Mouse (Mus musculus): ENCODE measurements at regions not wholly inside any gene's neighbourhood (a gene's known extent, or its start where the extent isn't known, plus 50 kb on each side); places are given as distances from the start of the nearest gene placed in this dataset.

DNA sequence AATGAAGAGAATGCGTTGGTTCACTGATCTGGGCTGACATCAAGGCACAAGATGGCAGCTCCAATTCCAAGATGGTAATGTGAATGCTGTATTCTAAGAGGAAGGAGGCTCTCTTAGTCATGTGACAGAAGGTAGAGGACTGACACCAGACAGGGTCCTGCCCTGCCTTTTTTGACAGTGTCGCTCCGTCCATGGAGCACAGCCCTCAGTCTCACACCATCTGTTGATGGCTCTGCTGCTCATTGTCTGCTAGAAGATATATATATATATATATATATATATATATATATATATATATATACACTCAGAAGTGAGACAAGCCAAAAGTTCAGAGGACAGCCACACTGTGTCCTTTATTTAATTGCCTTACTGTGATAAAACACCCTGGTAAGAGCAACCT is 90.7 kb downstream of the Emp1 start:
- DNase-seq, result no peak
- 95% methylated on average over 3 of the region's 3 CpGs for WGBS
- Histone ChIP-seq H3K4me1 (ENCODE audit: control insufficient read depth, insufficient read depth, low read length) (no peaks in the 10 kb centered on the region), H3K4me3 (replicated peaks; ENCODE audit: extremely low read depth, low read depth, low read length) (no peak overlapping the region)
- TF ChIP-seq CTCF (IDR thresholded peaks at IDR 0.05; ENCODE audit: insufficient read depth, low read length), result no peak
- no peak for TF ChIP-seq POLR2A (IDR thresholded peaks at IDR 0.05; ENCODE audit: borderline replicate concordance, extremely low read depth, low read depth, low read length)

DNA sequence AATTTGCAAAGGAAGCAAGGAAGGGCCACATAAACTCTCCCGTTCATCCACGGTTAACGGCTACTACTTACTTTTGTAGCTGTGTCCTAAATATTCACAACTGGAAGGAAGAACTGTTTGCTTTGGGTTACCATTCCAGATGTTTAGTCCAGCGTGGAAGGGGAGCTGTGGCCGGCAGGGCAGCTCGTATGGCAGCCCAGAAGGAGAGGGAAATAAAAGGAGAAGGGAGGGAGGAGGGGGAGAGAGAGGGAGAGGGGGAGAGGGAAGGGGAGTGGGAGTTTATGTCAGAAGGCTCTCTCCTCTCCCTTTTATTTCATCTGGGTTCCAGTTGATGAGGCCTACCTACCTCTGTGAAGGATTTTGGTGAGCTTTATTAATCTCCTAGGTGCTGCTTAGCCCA is 110.2 kb downstream of the Emp1 start:
- no peak for DNase-seq
- WGBS, result 67% methylated on average over 6 of the region's 6 CpGs
- no peak for TF ChIP-seq CTCF (IDR thresholded peaks at IDR 0.05; ENCODE audit: insufficient read depth, low read length)
- TF ChIP-seq POLR2A (IDR thresholded peaks at IDR 0.05; ENCODE audit: borderline replicate concordance, extremely low read depth, low read depth, low read length), result no peak
- Histone ChIP-seq H3K4me1 (ENCODE audit: control insufficient read depth, insufficient read depth, low read length) (no peaks in the 10 kb centered on the region), H3K4me3 (replicated peaks; ENCODE audit: extremely low read depth, low read depth, low read length) (no peak overlapping the region)

DNA sequence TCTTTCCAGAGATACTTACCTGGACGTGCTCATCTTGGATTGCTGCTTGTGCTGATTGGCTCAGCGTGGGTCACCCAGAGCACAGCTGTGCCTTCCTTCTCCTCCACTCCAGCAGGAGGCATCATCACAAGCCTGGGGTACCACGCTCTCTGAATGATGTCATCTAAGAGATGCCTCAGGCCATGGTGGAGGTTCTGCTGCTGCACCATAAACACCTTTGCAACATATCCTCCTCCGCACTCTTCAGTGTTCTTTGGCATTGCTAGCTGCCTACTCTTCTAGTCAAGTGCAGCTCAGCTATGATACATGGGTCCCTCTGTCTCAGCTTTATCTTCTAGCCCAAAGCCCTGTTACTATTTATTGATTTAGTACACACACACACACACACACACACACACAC is 110.8 kb downstream of the Emp1 start:
- no peak overlapping the region for H3K4me3 ChIP-seq (replicated peaks; ENCODE audit: extremely low read depth, low read depth, low read length)
- TF ChIP-seq POLR2A (IDR thresholded peaks at IDR 0.05; ENCODE audit: borderline replicate concordance, extremely low read depth, low read depth, low read length) (no peak), CTCF (IDR thresholded peaks at IDR 0.05; ENCODE audit: insufficient read depth, low read length) (no peak)
- WGBS, result 90% methylated on average over 4 of the region's 4 CpGs
- H3K4me1 ChIP-seq (ENCODE audit: control insufficient read depth, insufficient read depth, low read length), result no peaks in the 10 kb centered on the region
- no peak for DNase-seq

DNA sequence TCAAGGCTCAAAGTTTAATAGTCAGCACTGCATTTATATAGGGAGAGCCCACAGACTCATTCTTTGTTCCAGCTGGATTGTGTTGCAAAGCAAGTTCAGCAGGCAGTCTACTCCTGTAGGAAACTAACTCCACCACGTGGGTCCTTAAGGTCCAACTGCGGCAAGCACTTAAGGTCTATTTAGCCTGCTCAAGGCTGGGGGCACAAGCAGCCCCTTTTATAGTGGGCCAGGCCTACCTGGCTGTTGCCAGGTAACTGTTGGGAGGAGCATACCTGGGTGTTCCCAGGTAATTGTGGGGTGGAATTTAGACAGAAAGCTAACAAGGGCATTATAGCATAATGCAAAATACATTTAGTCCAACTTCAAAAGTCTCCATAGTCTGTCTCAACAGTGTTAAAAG is 126.5 kb downstream of the Emp1 start:
- no peak for TF ChIP-seq CTCF (IDR thresholded peaks at IDR 0.05; ENCODE audit: insufficient read depth, low read length)
- no peak for TF ChIP-seq POLR2A (IDR thresholded peaks at IDR 0.05; ENCODE audit: borderline replicate concordance, extremely low read depth, low read depth, low read length)
- H3K4me3 ChIP-seq (replicated peaks; ENCODE audit: extremely low read depth, low read depth, low read length), result no peak overlapping the region
- no peak for DNase-seq
- 59% methylated on average over 2 of the region's 2 CpGs for WGBS
- no peaks in the 10 kb centered on the region for H3K4me1 ChIP-seq (ENCODE audit: control insufficient read depth, insufficient read depth, low read length)

DNA sequence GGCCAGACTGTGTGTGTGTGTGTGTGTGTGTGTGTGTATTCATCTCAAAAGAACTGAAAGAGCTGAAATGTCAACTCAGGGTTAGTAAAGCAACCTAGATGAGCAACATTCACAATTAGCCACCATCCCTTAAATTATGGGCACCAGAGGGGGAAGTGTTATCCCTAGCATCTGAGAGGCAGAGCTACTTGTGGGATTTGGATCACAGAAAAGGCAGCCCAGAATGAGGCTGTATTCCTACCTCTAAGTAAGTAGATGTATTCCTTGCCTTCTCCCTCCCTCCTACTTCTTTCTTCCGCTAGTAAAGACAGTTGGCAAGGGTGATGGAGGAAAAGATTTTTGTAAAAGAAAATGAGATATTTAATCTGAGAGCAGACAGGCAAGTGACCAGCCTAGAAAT is 131.6 kb downstream of the Emp1 start:
- DNase-seq, result no peak
- 74% methylated on average over 1 of the region's 1 CpGs for WGBS
- TF ChIP-seq POLR2A (IDR thresholded peaks at IDR 0.05; ENCODE audit: borderline replicate concordance, extremely low read depth, low read depth, low read length), result no peak
- TF ChIP-seq CTCF (IDR thresholded peaks at IDR 0.05; ENCODE audit: insufficient read depth, low read length), result no peak

DNA sequence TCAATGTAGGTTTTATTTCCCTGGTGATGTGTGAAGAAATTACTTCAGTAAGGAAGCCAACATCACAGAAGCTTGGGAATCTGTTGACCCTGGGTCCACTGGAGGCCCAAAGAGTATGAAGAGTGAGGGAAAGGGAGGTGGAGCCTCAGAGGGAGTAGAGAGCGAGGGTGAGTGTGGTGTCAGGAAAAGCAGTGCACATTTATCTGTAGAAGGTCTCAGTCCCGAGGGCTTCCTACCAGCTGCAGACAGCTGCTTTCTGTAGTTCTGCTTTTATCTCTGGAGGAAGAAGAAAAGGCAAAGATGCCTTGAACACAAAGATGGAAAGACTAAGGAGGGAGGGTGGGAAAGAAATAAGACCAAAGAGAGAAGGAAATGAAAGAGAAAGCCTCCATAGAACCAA is 133.5 kb downstream of the Emp1 start:
- Histone ChIP-seq H3K4me3 (replicated peaks; ENCODE audit: extremely low read depth, low read depth, low read length) (no peak overlapping the region), H3K4me1 (ENCODE audit: control insufficient read depth, insufficient read depth, low read length) (no peaks in the 10 kb centered on the region)
- TF ChIP-seq POLR2A (IDR thresholded peaks at IDR 0.05; ENCODE audit: borderline replicate concordance, extremely low read depth, low read depth, low read length) (no peak), CTCF (IDR thresholded peaks at IDR 0.05; ENCODE audit: insufficient read depth, low read length) (no peak)
- WGBS, result 47% methylated on average over 2 of the region's 2 CpGs
- no peak for DNase-seq

More for the DNA sequence above, 131.6 kb downstream of the Emp1 start:
- Histone ChIP-seq H3K4me3 (replicated peaks; ENCODE audit: extremely low read depth, low read depth, low read length) (no peak overlapping the region), H3K4me1 (ENCODE audit: control insufficient read depth, insufficient read depth, low read length) (no peaks in the 10 kb centered on the region)

DNA sequence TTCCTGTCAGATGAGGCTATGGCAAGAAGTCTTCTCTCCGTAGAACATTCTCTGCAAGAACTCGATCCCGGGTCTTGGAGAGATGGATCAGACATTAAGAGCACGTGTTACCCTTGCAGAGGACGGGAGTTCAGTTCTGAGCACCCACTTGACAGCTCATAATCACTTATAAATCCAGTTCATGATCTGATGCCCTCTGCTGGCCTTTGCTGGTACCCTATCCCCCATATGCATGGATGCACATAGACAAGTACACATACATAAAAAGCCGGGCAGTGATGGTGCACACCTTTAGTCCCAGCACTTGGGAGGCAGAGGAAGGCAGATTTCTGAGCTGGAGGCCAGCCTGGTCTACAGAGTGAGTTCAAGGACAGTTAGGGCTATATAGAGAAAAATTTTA is 136.2 kb downstream of the Emp1 start:
- TF ChIP-seq CTCF (IDR thresholded peaks at IDR 0.05; ENCODE audit: insufficient read depth, low read length) (no peak), POLR2A (IDR thresholded peaks at IDR 0.05; ENCODE audit: borderline replicate concordance, extremely low read depth, low read depth, low read length) (no peak)
- H3K4me3 ChIP-seq (replicated peaks; ENCODE audit: extremely low read depth, low read depth, low read length), result no peak overlapping the region
- 88% methylated on average over 6 of the region's 6 CpGs for WGBS
- no peaks in the 10 kb centered on the region for H3K4me1 ChIP-seq (ENCODE audit: control insufficient read depth, insufficient read depth, low read length)
- no peak for DNase-seq

DNA sequence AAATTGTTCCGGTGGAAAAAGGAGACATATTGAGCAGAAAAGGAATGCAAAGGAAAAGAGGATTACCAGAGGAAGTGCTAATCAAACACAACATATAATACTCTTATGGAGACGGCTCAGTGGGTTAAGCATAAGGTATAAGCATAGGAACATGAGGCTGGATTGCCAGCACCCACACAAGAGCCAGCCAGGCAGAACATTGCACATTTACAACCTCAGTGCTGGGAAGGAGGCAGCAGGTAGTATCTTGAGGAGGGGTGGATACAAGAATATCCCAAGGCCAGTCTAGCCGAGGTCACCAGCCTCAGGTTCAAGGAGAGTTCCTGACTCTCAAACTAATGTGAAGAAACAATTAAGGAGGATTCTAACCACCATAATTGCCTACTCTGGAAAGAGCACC is 138.0 kb downstream of the Emp1 start:
- TF ChIP-seq CTCF (IDR thresholded peaks at IDR 0.05; ENCODE audit: insufficient read depth, low read length), result no peak
- no peak for TF ChIP-seq POLR2A (IDR thresholded peaks at IDR 0.05; ENCODE audit: borderline replicate concordance, extremely low read depth, low read depth, low read length)
- no peak overlapping the region for H3K4me3 ChIP-seq (replicated peaks; ENCODE audit: extremely low read depth, low read depth, low read length)

DNA sequence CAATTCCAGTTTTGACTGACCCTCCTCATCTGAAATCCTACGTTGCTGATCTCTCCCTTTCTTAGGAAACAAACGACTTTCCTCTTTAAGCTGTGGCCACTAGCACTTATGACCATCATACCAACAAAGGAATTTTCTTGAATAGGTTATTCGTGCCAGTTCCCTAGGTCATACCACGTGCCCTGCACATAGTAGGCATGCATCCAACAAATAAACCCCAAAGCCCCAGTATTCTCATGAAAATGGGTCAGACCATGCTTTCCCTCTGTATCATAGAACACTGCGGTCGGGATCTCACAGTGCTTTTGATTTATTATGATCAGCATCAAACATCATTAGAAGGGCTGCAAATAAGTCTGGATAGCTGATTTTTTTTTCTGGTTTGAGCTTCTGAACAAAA is 139.4 kb downstream of the Emp1 start:
- Histone ChIP-seq H3K4me3 (replicated peaks; ENCODE audit: extremely low read depth, low read depth, low read length) (no peak overlapping the region), H3K4me1 (ENCODE audit: control insufficient read depth, insufficient read depth, low read length) (no peaks in the 10 kb centered on the region)
- DNase-seq, result no peak
- TF ChIP-seq CTCF (IDR thresholded peaks at IDR 0.05; ENCODE audit: insufficient read depth, low read length) (no peak), POLR2A (IDR thresholded peaks at IDR 0.05; ENCODE audit: borderline replicate concordance, extremely low read depth, low read depth, low read length) (no peak)
- WGBS, result 82% methylated on average over 6 of the region's 6 CpGs

More for the DNA sequence above, 138.0 kb downstream of the Emp1 start:
- H3K4me1 ChIP-seq (ENCODE audit: control insufficient read depth, insufficient read depth, low read length), result no peaks in the 10 kb centered on the region
- WGBS, result 66% methylated on average over 3 of the region's 3 CpGs
- DNase-seq, result no peak

DNA sequence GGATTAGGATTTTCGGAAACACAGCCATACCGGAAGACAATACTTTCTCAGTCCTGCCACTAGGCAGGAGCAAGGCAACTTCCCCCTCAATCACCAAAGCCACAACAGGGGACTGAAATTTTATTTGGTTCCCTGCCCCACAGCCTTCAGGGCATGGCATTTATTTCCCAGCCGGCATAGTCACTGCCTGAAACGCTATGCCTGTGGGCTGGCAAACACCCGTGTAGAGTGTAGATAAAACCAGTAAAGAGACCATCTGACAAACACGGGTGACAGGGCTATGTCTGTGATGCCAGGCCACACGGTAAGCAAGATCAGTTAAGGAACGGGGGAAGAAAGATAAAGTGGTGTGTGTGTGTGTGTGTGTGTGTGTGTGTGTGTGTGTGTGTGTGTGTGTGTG is 140.1 kb downstream of the Emp1 start:
- WGBS, result 62% methylated on average over 8 of the region's 8 CpGs
- H3K4me1 ChIP-seq (ENCODE audit: control insufficient read depth, insufficient read depth, low read length), result no peaks in the 10 kb centered on the region
- no peak overlapping the region for H3K4me3 ChIP-seq (replicated peaks; ENCODE audit: extremely low read depth, low read depth, low read length)
- TF ChIP-seq CTCF (IDR thresholded peaks at IDR 0.05; ENCODE audit: insufficient read depth, low read length) (no peak), POLR2A (IDR thresholded peaks at IDR 0.05; ENCODE audit: borderline replicate concordance, extremely low read depth, low read depth, low read length) (no peak)
- DNase-seq, result no peak
